Mouse (Mus musculus): ENCODE measurements at regions not wholly inside any gene's neighbourhood (a gene's known extent, or its start where the extent isn't known, plus 50 kb on each side); places are given as distances from the start of the nearest gene placed in this dataset.

DNA sequence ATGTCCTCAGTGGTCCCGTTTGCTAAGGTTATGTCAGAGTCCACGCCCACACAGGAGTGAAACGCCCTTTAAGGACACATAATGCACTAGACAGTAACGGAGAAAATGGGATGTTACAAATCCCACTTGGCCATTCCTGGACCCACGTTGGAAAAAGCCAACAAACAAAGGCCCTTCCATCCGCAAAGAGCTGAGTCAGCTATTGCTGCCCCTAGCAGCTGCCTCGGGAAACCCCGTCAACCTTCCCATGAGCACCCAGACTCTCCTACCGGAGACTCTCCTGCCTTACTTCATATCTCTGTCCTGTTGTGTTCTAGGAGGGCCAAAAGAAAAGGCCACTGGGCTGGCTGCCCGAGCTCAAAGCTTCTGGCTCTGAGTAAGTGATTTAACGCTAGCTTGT lies 58.4 kb downstream of the Rpl14 start:
- TF ChIP-seq CTCF (IDR thresholded peaks at IDR 0.05; ENCODE audit: low read depth, low read length) (no peak), POLR2A (IDR thresholded peaks at IDR 0.05; ENCODE audit: borderline replicate concordance, low read depth, low read length) (no peak)

Data from bone marrow macrophage, adult 2 months (primary cell).